Mouse (Mus musculus): Measurements from ENCODE around the gene Dnm3.

DNA sequence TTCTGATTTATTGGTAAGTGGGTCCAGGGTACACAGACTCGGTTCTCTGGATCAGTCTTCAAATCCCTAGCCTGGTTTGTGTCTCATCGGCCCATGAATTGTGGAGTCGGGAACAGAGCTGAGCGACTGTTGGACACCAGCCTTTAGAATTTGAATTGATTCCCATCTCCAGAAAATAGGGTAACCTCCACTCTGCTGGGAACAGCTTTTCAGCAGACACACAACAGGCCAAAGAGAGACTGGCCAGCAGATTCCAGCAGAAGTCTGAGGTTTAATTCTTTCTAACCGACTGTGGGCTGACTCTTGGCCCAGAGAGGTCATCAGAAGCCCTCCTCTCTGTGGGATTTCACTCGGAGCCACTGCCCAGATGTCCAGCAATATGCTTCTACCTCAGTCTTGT, 494.4 kb downstream of the Dnm3 start:
- TF ChIP-seq CTCF (conservative IDR thresholded peaks at IDR 0.05; ENCODE audit: insufficient read depth, insufficient read length, low read depth, low read length) (no peak), POLR2A (IDR thresholded peaks at IDR 0.05; ENCODE audit: low read depth, low read length) (no peak)

Measured in kidney, adult 2 months (tissue).